Mouse (Mus musculus) liver, adult 2 months (tissue): Measurements from ENCODE around the gene Cactin.
A peak's percentile ranks its signal among the peaks of the same experiment; 100 is the strongest.

ENCODE experiments used
- CTCF ChIP-seq: fragments of 200-500 bp; IDR thresholded peaks from 2 replicates; pipeline ENCODE4 v1.5.1; 2011; ENCODE audit warnings: low read depth, low read length, control low read depth
- POLR2A ChIP-seq: fragments of 200-500 bp; IDR thresholded peaks from 2 replicates; pipeline ENCODE4 v1.6.1; 2011; ENCODE audit warnings: low read length, control low read depth; ENCODE audit not compliant: insufficient read depth; ENCODE audit errors: extremely low read depth

DNA sequence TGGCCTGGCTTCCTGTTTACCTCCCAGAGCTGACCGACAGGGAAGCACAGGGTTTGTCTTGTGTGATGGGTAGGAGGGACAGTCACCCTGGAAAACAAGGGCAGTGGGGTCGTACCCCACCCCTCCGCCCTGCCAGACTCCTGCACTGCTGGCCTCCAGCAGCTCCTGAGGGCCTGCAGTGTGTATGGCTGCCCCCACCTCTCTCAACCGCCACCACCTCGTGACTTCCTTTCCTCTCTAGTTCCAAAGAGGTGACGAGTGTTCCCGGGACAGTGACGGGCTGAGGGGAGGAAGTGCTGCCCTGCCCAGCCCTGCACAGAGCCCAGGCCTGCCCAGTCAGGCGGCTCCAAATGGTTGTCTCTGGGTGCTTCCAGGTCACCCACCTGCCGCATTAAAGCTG lies 23.1 kb upstream of the Cactin start:
- TF ChIP-seq CTCF (no peak), POLR2A (0 out of 2 replicates have a peak, but pooled peaks have one; percentile 28)
